Mouse (Mus musculus): ENCODE results near the gene Rnf114. TPM values are rescaled to one million over a fixed set of nuclear protein-coding genes. Genes with fewer than 3 reads are reported as not detected.

The Rnf114 gene
- polyA plus RNA-seq, 2 experiments, result 78.1 to 83.6 TPM

- ATAC-seq (ENCODE audit: low FRiP score, low read depth), result no peak
- H3K36me3 ChIP-seq (ENCODE audit: control insufficient read depth, insufficient read depth, low read length), result peaks cover 57% of the 10 kb centered on the region
- no peak overlapping the region for H3K27ac ChIP-seq (replicated peaks; ENCODE audit: low read depth, low read length)
- no peaks in the 10 kb centered on the region for H3K27me3 ChIP-seq (ENCODE audit: control insufficient read depth, insufficient read depth, low read length)
- TF ChIP-seq POLR2A (IDR thresholded peaks at IDR 0.05; ENCODE audit: borderline replicate concordance, extremely low read depth, insufficient read depth, insufficient read length), result no peak
- H3K4me2 ChIP-seq (replicated peaks; ENCODE audit: low read depth, low read length, severe bottlenecking), result no peak overlapping the region
- 95% methylated on average over 9 of the region's 9 CpGs for WGBS
- DNase-seq (ENCODE audit: low spot score), result no peak
- no peak overlapping the region for H3K4me3 ChIP-seq (replicated peaks; ENCODE audit: low read length)
- H3K9me3 ChIP-seq (ENCODE audit: control insufficient read depth, low read length), result no peaks in the 10 kb centered on the region
- H3K4me1 ChIP-seq (ENCODE audit: control insufficient read depth, insufficient read depth, low read length), result no peaks in the 10 kb centered on the region
- no peak overlapping the region for H3K9ac ChIP-seq (ENCODE audit: low read depth, low read length, severe bottlenecking)
Observed at GRCm38 (mm10) chr2:167457213-167457612, 35.2 kb upstream of the Rnf114 start.

- Histone ChIP-seq H3K4me2 (replicated peaks; ENCODE audit: low read depth, low read length, severe bottlenecking) (no peak overlapping the region), H3K9ac (ENCODE audit: low read depth, low read length, severe bottlenecking) (no peak overlapping the region), H3K4me3 (replicated peaks; ENCODE audit: low read length) (no peak overlapping the region), H3K27ac (replicated peaks; ENCODE audit: low read depth, low read length) (no peak overlapping the region), H3K36me3 (ENCODE audit: control insufficient read depth, insufficient read depth, low read length) (peaks cover 48% of the 10 kb centered on the region), H3K9me3 (ENCODE audit: control insufficient read depth, low read length) (no peaks in the 10 kb centered on the region), H3K27me3 (ENCODE audit: control insufficient read depth, insufficient read depth, low read length) (no peaks in the 10 kb centered on the region), H3K4me1 (ENCODE audit: control insufficient read depth, insufficient read depth, low read length) (no peaks in the 10 kb centered on the region)
- ATAC-seq (ENCODE audit: low FRiP score, low read depth) (no peak), DNase-seq (ENCODE audit: low spot score) (no peak)
- no peak for TF ChIP-seq POLR2A (IDR thresholded peaks at IDR 0.05; ENCODE audit: borderline replicate concordance, extremely low read depth, insufficient read depth, insufficient read length)
- WGBS, result 96% methylated on average over 3 of the region's 3 CpGs
Observed at GRCm38 (mm10) chr2:167458548-167458947, 33.9 kb upstream of the Rnf114 start.

- Histone ChIP-seq H3K4me1 (ENCODE audit: control insufficient read depth, insufficient read depth, low read length) (no peaks in the 10 kb centered on the region), H3K4me3 (replicated peaks; ENCODE audit: low read length) (no peak overlapping the region), H3K4me2 (replicated peaks; ENCODE audit: low read depth, low read length, severe bottlenecking) (no peak overlapping the region), H3K9me3 (ENCODE audit: control insufficient read depth, low read length) (no peaks in the 10 kb centered on the region), H3K27ac (replicated peaks; ENCODE audit: low read depth, low read length) (no peak overlapping the region), H3K9ac (ENCODE audit: low read depth, low read length, severe bottlenecking) (no peak overlapping the region), H3K36me3 (ENCODE audit: control insufficient read depth, insufficient read depth, low read length) (peaks cover 41% of the 10 kb centered on the region), H3K27me3 (ENCODE audit: control insufficient read depth, insufficient read depth, low read length) (no peaks in the 10 kb centered on the region)
- TF ChIP-seq POLR2A (IDR thresholded peaks at IDR 0.05; ENCODE audit: borderline replicate concordance, extremely low read depth, insufficient read depth, insufficient read length), result no peak
- DNase-seq (ENCODE audit: low spot score) (no peak), ATAC-seq (ENCODE audit: low FRiP score, low read depth) (no peak)
- WGBS, result 98% methylated on average over 6 of the region's 6 CpGs
Observed at GRCm38 (mm10) chr2:167459071-167459865, 33.2 kb upstream of the Rnf114 start.

GRCm38 (mm10) chr2:167462954-167463353 lies 29.5 kb upstream of the Rnf114 start:
- Histone ChIP-seq H3K4me1 (ENCODE audit: control insufficient read depth, insufficient read depth, low read length) (no peaks in the 10 kb centered on the region), H3K4me2 (replicated peaks; ENCODE audit: low read depth, low read length, severe bottlenecking) (no peak overlapping the region), H3K4me3 (replicated peaks; ENCODE audit: low read length) (no peak overlapping the region), H3K9me3 (ENCODE audit: control insufficient read depth, low read length) (no peaks in the 10 kb centered on the region), H3K27me3 (ENCODE audit: control insufficient read depth, insufficient read depth, low read length) (no peaks in the 10 kb centered on the region), H3K36me3 (ENCODE audit: control insufficient read depth, insufficient read depth, low read length) (peaks cover 49% of the 10 kb centered on the region), H3K27ac (replicated peaks; ENCODE audit: low read depth, low read length) (no peak overlapping the region), H3K9ac (ENCODE audit: low read depth, low read length, severe bottlenecking) (no peak overlapping the region)
- TF ChIP-seq POLR2A (IDR thresholded peaks at IDR 0.05; ENCODE audit: borderline replicate concordance, extremely low read depth, insufficient read depth, insufficient read length), result no peak
- DNase-seq (ENCODE audit: low spot score) (peak; percentile 31), ATAC-seq (ENCODE audit: low FRiP score, low read depth) (peak; percentile 75; the same call in 1 of the 2 replicates)
- 53% methylated on average over 6 of the region's 6 CpGs for WGBS

- ATAC-seq (ENCODE audit: low FRiP score, low read depth), result no peak
- no peaks in the 10 kb centered on the region for H3K27me3 ChIP-seq (ENCODE audit: control insufficient read depth, insufficient read depth, low read length)
- H3K36me3 ChIP-seq (ENCODE audit: control insufficient read depth, insufficient read depth, low read length), result peaks cover 51% of the 10 kb centered on the region
- H3K9me3 ChIP-seq (ENCODE audit: control insufficient read depth, low read length), result no peaks in the 10 kb centered on the region
- H3K4me2 ChIP-seq (replicated peaks; ENCODE audit: low read depth, low read length, severe bottlenecking), result no peak overlapping the region
- H3K27ac ChIP-seq (replicated peaks; ENCODE audit: low read depth, low read length), result no peak overlapping the region
- no peak for DNase-seq (ENCODE audit: low spot score)
- no peak for TF ChIP-seq POLR2A (IDR thresholded peaks at IDR 0.05; ENCODE audit: borderline replicate concordance, extremely low read depth, insufficient read depth, insufficient read length)
- no peaks in the 10 kb centered on the region for H3K4me1 ChIP-seq (ENCODE audit: control insufficient read depth, insufficient read depth, low read length)
- no peak overlapping the region for H3K4me3 ChIP-seq (replicated peaks; ENCODE audit: low read length)
- WGBS, result 66% methylated on average over 5 of the region's 5 CpGs
- no peak overlapping the region for H3K9ac ChIP-seq (ENCODE audit: low read depth, low read length, severe bottlenecking)
Observed at GRCm38 (mm10) chr2:167463802-167464201, 28.6 kb upstream of the Rnf114 start.

All from limb, embryonic 14.5 days (tissue).